Mouse (Mus musculus): ENCODE measurements around the gene Sgo1.
A peak's percentile ranks its signal among the peaks of the same experiment; 100 is the strongest.
"Not testable (repeated sequence)": the region's sequence is repeated elsewhere in the genome, so short reads cannot be mapped to it uniquely, and the experiment has no call there.

The Sgo1 gene

DNA sequence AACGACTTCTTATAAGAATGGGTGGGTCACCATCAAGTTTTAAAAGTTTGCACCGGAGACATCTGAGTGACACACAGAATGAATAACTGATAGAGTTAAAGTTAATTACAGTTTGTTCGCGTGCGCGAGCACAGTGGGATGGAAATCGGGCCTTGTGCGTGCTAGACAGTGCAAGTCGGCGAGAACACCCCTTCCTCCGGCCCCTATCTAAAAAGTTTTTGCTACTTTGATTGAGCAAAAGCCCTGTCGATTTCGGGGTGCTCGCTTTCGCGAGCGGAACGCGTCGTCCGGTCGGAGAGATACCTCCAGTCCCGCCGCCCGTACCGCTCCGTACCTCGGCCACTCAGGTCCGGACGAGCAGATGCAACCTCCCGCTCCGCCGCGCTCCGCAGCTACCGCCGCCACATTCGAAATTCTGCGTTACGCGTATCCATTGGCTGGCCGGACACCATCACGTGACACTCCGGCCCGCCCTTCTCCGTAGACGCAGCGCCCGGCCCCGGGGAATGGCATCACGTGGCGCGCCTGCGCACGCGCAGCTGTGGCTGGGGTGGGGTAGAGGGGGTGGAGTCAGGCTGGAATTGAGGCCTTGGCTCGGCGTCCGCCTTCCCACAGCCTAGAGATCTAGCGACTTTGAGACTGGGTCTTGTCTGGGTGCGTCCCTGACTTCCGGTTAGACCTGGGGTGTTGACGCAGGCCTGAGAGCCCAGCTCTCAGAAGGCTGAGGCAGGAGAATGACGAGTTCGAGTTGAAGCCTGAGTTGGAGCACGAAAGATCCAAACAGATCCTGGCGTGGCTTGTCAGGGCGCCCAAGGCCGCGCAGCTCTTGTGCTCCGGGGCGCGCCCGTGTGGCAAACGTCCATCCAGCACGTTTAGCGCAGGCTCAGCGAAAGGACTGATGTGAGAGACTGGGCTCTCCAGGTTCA is at the start of gene Sgo1:
Gene Sgo1, minus strand, starts transcription at position 457 of the 926 bp plus-strand sequence.
- DNase-seq: peak; percentile 99

DNA sequence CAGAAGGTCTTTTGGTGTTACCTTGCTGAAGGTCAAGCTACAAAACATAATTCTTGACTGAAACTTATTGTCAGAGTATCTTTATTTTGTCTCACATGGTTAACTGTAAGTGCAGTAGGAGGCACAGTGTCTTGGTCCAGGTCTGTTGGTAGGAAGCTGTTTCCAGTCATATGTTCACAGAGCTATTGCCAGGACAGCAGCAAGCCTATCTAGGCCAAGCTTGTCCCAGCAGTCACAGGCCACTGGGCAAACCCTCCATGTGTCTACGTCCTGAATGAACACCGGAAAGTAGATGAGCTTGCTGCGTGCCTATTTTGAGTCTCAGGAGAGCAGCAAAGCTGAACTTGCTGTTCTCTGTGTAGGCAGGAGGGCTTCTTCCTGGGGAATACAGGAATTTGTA is 29.8 kb upstream of the Sgo1 start:
- DNase-seq: not testable (repeated sequence)

DNA sequence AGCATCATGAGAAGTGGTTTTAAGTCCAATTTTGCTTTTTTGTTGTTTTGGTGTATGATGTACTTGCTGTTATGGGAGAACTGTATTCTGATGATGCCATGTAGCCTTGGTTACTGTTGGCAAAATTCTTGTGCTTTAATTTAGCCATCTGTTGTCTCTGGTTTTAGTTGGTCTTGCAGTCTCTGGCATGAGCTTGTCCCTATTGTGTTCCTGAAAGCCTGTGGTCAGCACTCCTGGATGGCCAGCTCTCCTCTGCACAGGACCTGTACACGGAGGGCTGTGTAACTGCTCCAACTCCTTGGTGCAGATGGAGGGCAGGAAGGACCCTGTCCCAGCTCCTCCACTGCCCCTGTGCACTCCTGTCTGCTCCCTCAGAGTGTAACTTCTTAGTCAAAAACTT is 29.3 kb upstream of the Sgo1 start:
- DNase-seq: no peak

DNA sequence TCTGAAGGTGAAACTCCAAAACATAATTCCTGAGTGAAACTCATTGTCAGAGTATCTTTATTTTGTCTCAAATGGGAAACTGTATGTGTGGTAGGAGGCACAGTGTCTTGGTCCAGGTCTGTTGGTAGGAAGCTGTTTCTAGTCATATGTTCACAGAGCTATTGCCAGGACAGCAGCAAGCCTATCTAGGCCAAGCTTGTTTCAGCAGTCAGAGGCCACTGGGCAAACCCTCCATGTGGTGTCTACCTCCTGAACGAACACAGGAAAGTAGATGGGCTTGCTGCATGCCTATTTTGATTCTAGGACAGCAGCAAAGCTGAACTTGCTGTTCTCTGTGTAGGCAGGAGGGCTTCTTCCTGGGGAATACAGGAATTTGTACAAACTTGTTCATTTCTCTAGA is 26.0 kb upstream of the Sgo1 start:
- not testable (repeated sequence) for DNase-seq

DNA sequence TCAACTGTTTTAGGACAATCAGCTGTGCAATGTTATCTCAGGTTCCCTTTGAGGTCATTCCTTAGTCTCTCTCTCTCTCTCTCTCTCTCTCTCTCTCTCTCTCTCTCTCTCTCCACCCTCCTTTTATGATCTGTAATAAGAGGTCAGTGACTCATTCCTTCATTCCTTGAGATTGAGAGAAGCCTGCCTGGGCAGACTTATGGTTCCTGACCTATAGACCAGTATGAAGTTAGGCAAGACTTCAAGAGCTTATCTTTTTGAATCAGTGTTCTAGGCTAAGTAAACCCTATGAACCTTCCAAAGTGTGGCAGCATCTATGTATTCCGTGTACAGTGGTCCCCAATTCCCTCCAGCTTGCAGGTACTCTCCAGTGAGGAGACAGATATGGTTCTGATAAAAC is 25.3 kb upstream of the Sgo1 start:
- no peak for DNase-seq

DNA sequence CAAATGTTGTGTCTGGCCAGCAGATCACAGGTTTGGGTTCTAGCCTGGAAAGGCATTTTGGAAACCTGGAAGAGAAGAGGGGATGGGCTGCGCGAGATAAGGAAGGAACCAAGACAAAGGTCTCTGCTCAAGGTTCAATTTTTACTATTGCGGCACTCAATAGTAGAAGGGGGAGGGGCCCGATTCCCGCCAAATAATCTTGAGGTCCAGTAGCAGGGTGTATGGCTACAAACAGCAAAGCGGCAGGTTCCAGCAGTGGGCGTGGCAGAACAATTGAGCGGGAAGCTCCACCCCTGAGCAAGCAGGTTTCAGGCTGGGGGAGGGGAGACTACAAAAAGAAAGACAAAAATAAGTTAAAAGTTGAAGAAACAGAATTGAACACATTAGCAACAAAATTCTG is 8.4 kb upstream of the Sgo1 start:
- not testable (repeated sequence) for DNase-seq

DNA sequence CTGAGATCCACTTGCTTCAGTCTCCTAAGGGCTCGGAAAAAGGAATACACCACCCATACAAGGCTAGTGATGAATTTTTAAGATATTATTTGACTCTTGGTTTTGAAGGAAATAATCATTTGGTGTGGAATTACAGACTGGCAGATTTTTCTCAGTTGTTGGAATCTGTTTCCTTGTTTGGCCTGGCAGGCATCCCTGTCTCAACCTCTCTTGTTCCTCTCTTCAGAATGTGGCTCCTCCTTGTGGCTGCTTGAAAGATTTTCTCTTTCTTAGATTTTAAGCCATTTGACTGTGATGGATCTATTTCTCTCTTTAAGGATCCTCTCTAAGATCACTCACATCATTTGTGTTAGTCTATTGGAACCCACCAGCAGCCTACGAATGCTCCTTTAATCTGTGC is 4.9 kb upstream of the Sgo1 start:
- peak; percentile 63 for DNase-seq

DNA sequence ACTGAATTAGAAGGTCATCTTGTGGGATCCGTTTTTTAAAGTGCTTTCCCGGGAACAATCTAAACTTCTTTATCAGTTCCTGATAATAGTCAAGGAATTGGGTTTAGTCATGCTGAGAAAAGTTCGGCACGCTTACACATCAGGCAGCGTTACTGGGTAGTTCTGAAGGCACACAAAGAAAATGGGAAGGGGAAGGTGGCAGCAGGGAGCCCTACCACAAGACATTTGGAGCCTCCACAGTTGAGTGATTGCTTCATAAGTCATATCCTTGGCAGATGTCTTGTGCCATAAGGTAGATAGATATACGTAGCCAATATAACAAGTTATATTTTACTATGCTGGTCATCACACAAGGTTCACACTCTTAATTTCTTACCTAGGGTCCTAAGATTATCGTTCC is 813 bp upstream of the Sgo1 start:
- DNase-seq: no peak

DNA sequence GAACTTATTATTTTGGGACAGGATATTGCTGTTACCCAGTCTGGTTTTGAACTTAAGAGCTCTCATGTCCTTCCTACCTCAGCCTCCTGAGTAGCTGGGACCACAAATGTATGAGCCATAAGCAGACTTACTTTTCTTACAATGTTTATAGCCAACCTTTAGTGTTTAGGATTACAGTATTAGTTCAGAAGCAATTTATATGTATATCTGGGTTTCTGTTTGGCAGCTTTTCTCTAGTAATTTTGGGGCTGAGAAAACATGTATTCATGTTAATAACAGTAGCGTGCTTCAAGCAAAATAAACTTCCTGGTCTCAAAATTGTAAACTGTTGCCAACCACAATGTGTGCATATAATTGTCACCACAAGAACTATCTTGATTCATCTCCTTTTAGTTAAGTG is 812 bp downstream of the Sgo1 start:
- no peak for DNase-seq

DNA sequence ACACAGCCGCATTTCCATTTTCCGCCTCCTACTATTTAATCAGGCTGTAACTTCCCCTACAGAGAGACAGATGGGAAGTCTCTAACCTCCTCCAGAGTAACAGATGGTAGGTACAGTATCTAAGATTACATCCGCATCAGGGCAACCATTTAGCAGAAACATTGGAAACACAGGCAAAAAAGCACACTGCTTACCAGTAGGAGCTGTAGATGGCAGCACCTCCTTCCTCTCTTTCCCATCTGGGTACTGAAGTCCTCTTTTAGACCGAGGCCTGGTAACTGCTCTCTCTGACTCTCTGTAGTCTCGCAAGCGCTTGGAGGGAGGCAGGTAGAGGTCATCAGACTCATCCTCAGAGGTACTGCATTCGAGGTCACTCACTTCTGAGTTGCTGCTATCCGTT is 10.4 kb downstream of the Sgo1 start:
- peak; percentile 72 for DNase-seq

DNA sequence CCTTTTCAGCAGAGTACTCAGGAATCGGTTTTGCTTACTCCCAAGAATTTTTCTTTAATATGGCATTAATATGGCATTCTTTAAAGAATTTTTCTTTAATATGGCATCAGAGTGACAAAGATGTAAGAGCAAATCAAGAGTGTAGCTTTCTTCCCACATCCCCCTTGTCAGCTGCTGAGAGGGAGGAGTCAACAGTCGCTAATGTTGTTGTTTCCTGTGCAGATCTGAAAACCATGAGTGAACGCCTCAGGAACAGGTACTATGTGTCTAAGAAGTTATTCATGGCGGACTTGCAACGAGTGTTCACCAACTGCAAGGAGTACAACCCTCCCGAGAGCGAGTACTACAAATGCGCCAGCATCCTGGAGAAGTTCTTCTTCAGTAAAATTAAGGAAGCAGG is 18.7 kb downstream of the Sgo1 start:
- DNase-seq: no peak

DNA sequence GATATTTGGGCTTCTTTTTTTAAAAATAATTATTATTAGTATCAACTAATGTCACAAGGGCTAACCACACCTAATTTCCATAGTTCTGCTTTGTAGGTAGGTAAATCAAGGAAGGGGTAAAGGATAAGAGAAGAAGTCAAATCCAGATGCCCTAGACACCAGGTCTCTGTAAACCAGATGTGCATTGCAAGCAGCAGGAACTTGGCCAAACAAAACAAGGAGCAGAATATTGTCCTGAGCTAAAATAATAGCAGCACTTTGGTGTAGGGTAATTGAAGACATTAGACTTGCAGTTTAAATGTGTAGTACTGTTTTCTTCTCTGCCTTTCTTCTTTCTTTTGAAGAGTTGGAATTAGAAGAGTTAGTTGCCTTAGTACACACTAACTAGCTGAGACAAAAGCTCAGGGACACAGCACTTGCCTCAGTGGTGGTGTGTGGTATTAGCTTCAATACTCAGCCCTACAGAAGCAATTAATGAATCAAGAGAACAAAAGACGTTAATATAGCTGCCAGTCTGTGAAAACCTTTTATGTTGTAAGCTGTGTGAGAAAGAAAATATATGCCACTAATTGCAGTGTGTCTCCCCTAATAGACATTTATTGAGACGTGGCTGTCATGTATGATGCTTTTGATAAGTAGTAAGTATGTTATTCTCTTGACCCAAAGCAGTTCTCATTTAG is 24.3 kb downstream of the Sgo1 start:
- peak; percentile 11 for DNase-seq

DNA sequence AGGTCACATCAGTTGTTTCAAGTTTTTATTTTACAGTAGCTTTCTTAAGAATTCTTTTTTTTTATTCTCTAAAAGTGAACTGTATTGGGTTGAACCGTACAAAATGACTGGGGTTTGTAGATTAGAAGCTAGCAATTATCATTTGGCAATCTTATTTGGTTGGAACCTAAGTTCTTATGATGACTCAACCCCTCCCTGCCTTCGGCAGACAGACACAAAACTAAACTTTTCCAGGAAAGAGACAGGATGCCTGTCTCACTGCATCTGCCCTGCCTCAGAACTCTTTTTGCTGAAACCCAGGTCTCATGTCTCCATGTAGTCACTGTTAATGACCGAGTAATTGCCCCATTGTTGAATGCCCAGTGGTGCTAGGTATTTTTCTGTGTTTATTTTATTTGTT is 24.9 kb downstream of the Sgo1 start:
- no peak for DNase-seq

DNA sequence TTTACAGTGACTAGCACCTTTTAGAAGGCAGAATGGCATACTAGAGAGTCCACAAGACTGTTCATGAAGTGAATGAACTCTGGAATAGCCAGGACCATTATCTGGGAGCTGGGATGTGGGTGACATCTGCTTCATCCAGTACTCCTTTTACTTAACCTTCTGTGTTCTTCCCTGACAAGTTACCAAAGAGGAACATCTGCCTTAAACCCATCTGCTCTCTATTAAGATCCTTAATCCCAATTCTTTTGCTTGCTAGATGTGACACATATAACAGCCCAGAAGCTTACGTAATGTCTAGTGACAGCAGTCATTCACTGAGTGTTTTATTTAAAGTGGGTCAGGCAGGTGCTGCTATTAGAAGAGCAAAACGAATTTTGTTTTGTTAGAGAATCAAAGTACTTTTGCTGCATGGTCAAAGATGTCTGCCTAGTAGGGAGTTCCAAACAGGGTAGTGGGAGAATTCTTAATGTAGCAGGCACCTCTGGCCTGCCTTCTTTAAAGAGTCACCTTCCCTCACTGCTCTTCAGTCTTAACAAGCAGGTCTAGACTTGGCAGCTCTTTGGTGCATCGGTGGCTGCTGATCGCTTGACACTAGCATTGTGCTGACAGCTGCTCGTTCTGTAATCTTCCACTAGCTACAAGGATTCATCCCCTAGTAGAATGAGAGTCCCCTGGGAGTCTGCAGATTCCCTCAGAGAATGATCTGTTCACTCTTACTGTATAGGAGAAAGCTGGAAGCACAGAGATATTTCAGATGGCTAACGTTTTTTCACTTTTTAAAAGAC is 27.9 kb downstream of the Sgo1 start:
- peak; percentile 73 for DNase-seq

DNA sequence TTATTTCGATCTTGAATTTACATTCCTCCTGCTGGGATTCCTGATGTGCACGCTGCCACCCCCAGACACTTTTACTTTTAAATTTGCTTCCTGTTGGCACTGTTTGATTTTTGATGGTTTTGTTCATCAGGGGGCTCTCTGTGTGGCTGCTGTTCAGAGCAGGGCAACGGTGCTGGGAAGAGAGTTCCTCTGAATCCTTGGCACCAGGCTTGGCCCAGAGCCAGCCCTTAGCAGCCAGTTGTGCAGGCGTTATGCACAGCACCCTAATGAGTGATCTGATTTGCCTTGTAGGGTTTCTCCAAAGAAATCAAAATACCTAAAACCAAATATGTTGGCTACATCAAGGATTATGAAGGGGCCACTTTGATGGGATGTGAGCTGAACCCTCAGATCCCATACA is 29.4 kb downstream of the Sgo1 start:
- peak; percentile 9 for DNase-seq

DNA sequence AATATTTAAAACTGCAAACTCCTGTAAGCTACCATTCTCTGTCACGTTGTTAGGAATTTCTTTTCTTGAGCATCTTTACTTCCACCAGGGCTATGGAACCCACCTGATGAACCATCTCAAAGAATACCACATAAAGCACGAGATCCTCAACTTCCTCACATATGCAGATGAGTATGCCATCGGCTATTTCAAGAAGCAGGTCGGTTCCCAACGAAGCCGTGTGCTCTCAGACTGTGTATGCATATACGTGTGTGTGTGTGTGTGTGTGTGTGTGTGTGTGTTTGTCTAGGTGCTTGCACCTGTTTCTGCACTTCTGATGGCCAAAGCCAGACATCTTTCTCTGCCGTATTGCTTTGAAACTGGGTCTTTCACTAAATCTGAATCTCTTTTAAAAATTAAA is 29.9 kb downstream of the Sgo1 start:
- no peak for DNase-seq

DNA sequence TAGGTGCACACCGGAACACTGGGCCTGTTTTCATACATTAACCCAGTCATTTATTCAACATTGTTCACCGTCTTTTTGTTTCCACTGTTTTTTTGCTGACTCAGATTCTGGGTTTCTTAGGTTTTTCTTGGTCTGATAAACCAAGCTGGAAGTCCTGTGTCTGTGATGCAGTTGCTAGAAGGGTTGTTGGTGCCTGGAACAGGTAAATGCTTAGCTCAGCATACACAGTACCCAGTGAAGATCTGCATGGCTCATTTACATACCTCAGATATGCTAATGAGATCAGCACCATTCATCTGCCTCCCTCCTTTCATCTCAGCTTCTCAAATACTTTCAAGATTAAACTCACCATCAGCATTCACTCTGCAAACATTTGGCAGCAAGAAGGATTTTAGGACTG is 30.5 kb downstream of the Sgo1 start:
- DNase-seq: no peak

DNA sequence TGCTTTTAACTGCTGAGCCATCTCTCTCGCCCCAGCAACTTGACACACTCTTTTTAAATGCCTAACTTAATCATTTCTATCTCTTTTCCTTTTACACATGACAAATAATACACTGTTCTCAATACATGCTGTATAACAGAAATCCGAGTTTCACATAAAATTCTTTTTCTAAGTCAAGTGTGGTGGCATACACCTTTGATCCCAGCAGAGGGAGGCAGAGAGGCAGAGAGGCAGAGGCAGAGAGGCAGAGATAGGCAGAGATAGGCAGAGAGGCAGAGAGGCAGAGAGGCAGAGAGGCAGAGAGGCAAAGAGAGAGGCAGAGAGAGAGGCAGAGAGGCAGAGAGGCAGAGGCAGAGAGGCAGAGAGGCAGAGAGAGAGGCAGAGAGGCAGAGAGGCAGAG is 31.7 kb downstream of the Sgo1 start:
- DNase-seq: peak; percentile 11

DNA sequence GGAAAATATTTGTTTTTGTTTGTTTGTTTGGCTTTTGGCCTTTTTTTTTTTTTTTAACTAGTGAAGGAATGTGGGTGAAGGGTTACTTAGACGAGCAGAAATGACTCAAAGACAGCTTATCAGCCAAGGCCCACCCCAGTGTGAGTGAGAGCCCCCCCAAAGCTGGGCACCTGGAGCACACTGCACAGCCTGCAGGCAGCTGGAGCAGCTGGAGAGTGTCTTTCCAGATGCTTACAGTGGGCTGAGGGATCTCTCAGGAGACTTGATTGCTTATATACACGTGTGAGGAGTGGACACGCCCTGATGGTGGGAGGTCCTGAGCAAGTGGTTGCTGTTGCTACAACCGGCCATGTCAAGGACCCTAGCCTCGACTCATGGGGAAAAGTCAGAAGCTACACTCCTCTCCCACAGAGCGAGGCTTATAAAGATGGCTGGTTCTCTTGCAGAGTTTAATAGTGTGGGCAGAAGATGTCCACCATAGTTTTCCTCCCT is 32.7 kb downstream of the Sgo1 start:
- DNase-seq: no peak

DNA sequence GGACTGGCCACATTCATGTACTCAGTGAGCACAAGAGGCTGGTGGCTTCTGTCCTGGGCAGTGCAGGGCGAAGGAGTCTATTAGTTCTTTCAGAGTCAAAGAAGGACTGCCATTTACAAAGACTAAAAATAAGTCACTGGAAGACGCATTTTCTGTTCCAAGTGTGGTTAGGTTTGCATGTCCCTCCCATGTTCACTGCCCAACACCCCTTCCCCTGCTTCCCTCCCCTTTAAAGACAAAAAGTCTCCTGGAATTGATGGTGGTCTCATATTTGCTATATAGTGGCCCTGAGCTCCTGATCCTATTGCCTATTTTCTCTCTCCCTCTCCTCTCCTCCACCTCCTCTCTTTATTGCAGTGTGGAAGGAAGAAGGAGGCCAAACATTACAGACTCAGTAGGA is 33.2 kb downstream of the Sgo1 start:
- DNase-seq: no peak

DNA sequence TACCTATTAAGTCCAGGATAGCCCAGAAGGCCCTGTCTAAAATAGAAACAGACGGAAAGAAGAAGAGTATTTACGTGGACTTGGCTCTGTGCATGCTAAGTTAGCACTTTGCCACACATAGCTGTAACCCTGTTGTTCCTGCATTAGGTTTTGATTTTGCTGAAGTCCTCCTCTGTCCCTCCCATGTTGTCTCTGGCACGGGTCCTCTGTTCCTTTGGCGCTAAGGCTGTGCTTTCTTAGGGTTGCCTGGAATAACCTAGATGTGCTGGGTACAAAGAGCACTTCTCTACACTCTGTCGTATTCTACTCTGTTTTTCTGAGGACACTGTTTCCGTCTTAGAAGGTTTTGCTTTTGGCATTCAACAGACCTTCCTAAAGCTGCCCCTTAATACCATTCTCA is 34.1 kb downstream of the Sgo1 start:
- no peak for DNase-seq

DNA sequence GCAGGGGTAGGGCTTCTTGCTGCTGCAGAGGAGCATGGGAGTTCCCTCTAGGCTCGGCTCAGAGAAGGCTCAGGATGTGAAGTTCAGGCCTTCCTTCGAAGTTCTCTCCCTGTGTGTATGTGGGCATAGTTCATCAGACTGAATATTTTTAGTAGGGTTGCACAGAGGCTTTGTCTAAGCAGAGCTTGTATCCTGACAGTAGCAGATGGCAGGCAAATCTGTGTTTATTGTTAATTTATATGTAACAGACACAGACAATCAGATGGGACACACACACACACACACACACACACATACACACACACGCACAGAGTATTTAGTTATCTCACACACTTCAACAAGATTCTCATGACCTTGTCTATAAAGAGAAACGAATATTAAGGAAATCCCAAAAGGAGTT is 34.5 kb downstream of the Sgo1 start:
- DNase-seq: no peak

DNA sequence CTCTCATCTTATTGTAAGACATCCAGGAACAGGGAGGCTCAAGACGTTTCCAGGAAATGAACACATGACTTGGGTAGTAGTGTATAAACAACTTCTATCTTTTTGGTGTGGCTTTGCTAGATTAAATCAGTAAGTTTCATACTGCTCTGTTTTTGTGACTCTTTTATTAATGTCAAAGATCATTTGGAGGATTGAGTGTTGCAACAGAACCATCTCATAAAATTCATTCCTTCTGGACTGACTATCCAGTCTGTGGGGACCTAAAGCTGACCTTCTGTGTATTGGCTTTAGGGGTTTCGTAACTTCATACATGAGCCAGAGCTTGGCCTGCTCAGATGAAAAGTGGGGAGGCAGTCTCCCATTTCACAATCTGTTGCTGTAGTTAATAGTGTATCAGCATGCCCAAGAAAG is 38.9 kb downstream of the Sgo1 start:
- no peak for DNase-seq
